Mouse (Mus musculus): ENCODE results near the gene Cavin1. TPM values are rescaled to one million over a fixed set of nuclear protein-coding genes. Genes with fewer than 3 reads are reported as not detected.

The Cavin1 gene
- polyA plus RNA-seq, 1 experiment, result 43.9 TPM

- Histone ChIP-seq H3K36me3 (replicated peaks; ENCODE audit: low read length) (no peaks in the 10 kb centered on the region), H3K4me1 (peaks cover 39% of the 10 kb centered on the region), H3K4me3 (replicated peaks) (peak overlapping the region; percentile 90), H3K27me3 (replicated peaks) (no peaks in the 10 kb centered on the region), H3K9me3 (peaks cover 3% of the 10 kb centered on the region; the same call in 1 of the 2 replicates)
- TF ChIP-seq FLI1 (IDR thresholded peaks at IDR 0.05; ENCODE audit: low read length), result no peak
- no peak for TF ChIP-seq GATA1 (IDR thresholded peaks at IDR 0.05; ENCODE audit: borderline replicate concordance, low read length)
Observed at GRCm38 (mm10) chr11:100983125-100983777, 12.6 kb upstream of the Cavin1 start.

- H3K36me3 ChIP-seq (replicated peaks; ENCODE audit: low read length), result no peaks in the 10 kb centered on the region
- peaks cover 44% of the 10 kb centered on the region for H3K4me1 ChIP-seq
- no peak overlapping the region for H3K4me3 ChIP-seq (replicated peaks)
- no peaks in the 10 kb centered on the region for H3K27me3 ChIP-seq (replicated peaks)
- H3K9me3 ChIP-seq, result peaks cover 3% of the 10 kb centered on the region; the same call in 1 of the 2 replicates
- TF ChIP-seq GATA1 (IDR thresholded peaks at IDR 0.05; ENCODE audit: borderline replicate concordance, low read length) (no peak), FLI1 (IDR thresholded peaks at IDR 0.05; ENCODE audit: low read length) (no peak)
Observed at GRCm38 (mm10) chr11:100982087-100982486, 11.4 kb upstream of the Cavin1 start.

- TF ChIP-seq GATA1 (IDR thresholded peaks at IDR 0.05; ENCODE audit: borderline replicate concordance, low read length) (no peak), FLI1 (IDR thresholded peaks at IDR 0.05; ENCODE audit: low read length) (no peak)
- Histone ChIP-seq H3K4me3 (replicated peaks) (no peak overlapping the region), H3K36me3 (replicated peaks; ENCODE audit: low read length) (no peaks in the 10 kb centered on the region), H3K4me1 (peaks cover 51% of the 10 kb centered on the region), H3K27me3 (replicated peaks) (no peaks in the 10 kb centered on the region), H3K9me3 (peaks cover 3% of the 10 kb centered on the region; the same call in 1 of the 2 replicates)
Observed at GRCm38 (mm10) chr11:100981236-100981635, 10.5 kb upstream of the Cavin1 start.

- Histone ChIP-seq H3K27me3 (replicated peaks) (no peaks in the 10 kb centered on the region), H3K4me3 (replicated peaks) (no peak overlapping the region), H3K9me3 (no peaks in the 10 kb centered on the region), H3K36me3 (replicated peaks; ENCODE audit: low read length) (no peaks in the 10 kb centered on the region), H3K4me1 (peaks cover 51% of the 10 kb centered on the region)
- no peak for TF ChIP-seq FLI1 (IDR thresholded peaks at IDR 0.05; ENCODE audit: low read length)
- no peak for TF ChIP-seq GATA1 (IDR thresholded peaks at IDR 0.05; ENCODE audit: borderline replicate concordance, low read length)
Observed at GRCm38 (mm10) chr11:100980438-100980837, 9.8 kb upstream of the Cavin1 start.

- Histone ChIP-seq H3K4me3 (replicated peaks) (no peak overlapping the region), H3K4me1 (peaks cover 54% of the 10 kb centered on the region), H3K27me3 (replicated peaks) (peaks cover 2% of the 10 kb centered on the region), H3K36me3 (replicated peaks; ENCODE audit: low read length) (no peaks in the 10 kb centered on the region), H3K9me3 (no peaks in the 10 kb centered on the region)
- TF ChIP-seq GATA1 (IDR thresholded peaks at IDR 0.05; ENCODE audit: borderline replicate concordance, low read length) (no peak), FLI1 (IDR thresholded peaks at IDR 0.05; ENCODE audit: low read length) (no peak)
Observed at GRCm38 (mm10) chr11:100979887-100980286, 9.2 kb upstream of the Cavin1 start.

- Histone ChIP-seq H3K27me3 (replicated peaks) (peaks cover 27% of the 10 kb centered on the region), H3K36me3 (replicated peaks; ENCODE audit: low read length) (no peaks in the 10 kb centered on the region), H3K9me3 (no peaks in the 10 kb centered on the region), H3K4me3 (replicated peaks) (no peak overlapping the region), H3K4me1 (peaks cover 53% of the 10 kb centered on the region)
- TF ChIP-seq FLI1 (IDR thresholded peaks at IDR 0.05; ENCODE audit: low read length), result no peak
- TF ChIP-seq GATA1 (IDR thresholded peaks at IDR 0.05; ENCODE audit: borderline replicate concordance, low read length), result no peak
Observed at GRCm38 (mm10) chr11:100975241-100975640, 4.6 kb upstream of the Cavin1 start.

GRCm38 (mm10) chr11:100974381-100974970 lies 3.8 kb upstream of the Cavin1 start:
- Histone ChIP-seq H3K9me3 (no peaks in the 10 kb centered on the region), H3K36me3 (replicated peaks; ENCODE audit: low read length) (no peaks in the 10 kb centered on the region), H3K4me1 (peaks cover 55% of the 10 kb centered on the region), H3K27me3 (replicated peaks) (peaks cover 34% of the 10 kb centered on the region), H3K4me3 (replicated peaks) (no peak overlapping the region)
- no peak for TF ChIP-seq FLI1 (IDR thresholded peaks at IDR 0.05; ENCODE audit: low read length)
- no peak for TF ChIP-seq GATA1 (IDR thresholded peaks at IDR 0.05; ENCODE audit: borderline replicate concordance, low read length)

GRCm38 (mm10) chr11:100973245-100973644 lies 2.6 kb upstream of the Cavin1 start:
- Histone ChIP-seq H3K9me3 (no peaks in the 10 kb centered on the region), H3K36me3 (replicated peaks; ENCODE audit: low read length) (no peaks in the 10 kb centered on the region), H3K4me1 (peaks cover 62% of the 10 kb centered on the region), H3K27me3 (replicated peaks) (peaks cover 45% of the 10 kb centered on the region), H3K4me3 (replicated peaks) (no peak overlapping the region)
- TF ChIP-seq GATA1 (IDR thresholded peaks at IDR 0.05; ENCODE audit: borderline replicate concordance, low read length) (no peak), FLI1 (IDR thresholded peaks at IDR 0.05; ENCODE audit: low read length) (no peak)

- no peak for TF ChIP-seq FLI1 (IDR thresholded peaks at IDR 0.05; ENCODE audit: low read length)
- no peak for TF ChIP-seq GATA1 (IDR thresholded peaks at IDR 0.05; ENCODE audit: borderline replicate concordance, low read length)
- Histone ChIP-seq H3K27me3 (replicated peaks) (peaks cover 48% of the 10 kb centered on the region), H3K9me3 (no peaks in the 10 kb centered on the region), H3K4me3 (replicated peaks) (no peak overlapping the region), H3K36me3 (replicated peaks; ENCODE audit: low read length) (no peaks in the 10 kb centered on the region), H3K4me1 (peaks cover 68% of the 10 kb centered on the region)
Observed at GRCm38 (mm10) chr11:100971455-100971854, 768 bp upstream of the Cavin1 start.

Data from megakaryocyte, embryonic 14.5 days (primary cell).